Mouse (Mus musculus) hindbrain, postnatal 0 days (tissue): ENCODE data around the gene Ahnak. TPM values are rescaled to one million over a fixed set of nuclear protein-coding genes. Genes with fewer than 3 reads are reported as not detected.

Source experiments
- ATAC-seq: fragments of 200-750 bp; cut with Nextera tagmentation; 2 replicates; pipeline ENCODE4 v1.8.0; 2017; ENCODE audit warnings: mild to moderate bottlenecking, moderate TSS enrichment, moderate library complexity
- DNase-seq: peaks from one replicate; pipeline ENCODE4 v3.0.0-alpha.2; 2015; ENCODE audit warnings: low spot score
- H3K27ac ChIP-seq: fragments of 300-500 bp; sonication (generic); 2 replicates; pipeline ENCODE4 v1.5.1; 2014; ENCODE audit warnings: mild to moderate bottlenecking
- H3K27me3 ChIP-seq: fragments of 300-500 bp; sonication (generic); 2 replicates; pipeline ENCODE4 v1.6.1; 2014; ENCODE audit warnings: low read length, mixed read lengths; ENCODE audit not compliant: insufficient read depth
- H3K36me3 ChIP-seq: fragments of 300-500 bp; sonication (generic); 2 replicates; pipeline ENCODE4 v1.6.1; 2014; ENCODE audit warnings: low read length, mixed read lengths; ENCODE audit not compliant: insufficient read depth
- H3K4me1 ChIP-seq: fragments of 300-500 bp; sonication (generic); 2 replicates; pipeline ENCODE4 v1.6.1; 2014; ENCODE audit warnings: antibody characterized with exemption, low read length, mixed read lengths; ENCODE audit not compliant: insufficient read depth
- H3K4me2 ChIP-seq: fragments of 300-500 bp; sonication (generic); 2 replicates; pipeline ENCODE4 v1.6.1; 2014; ENCODE audit warnings: low read depth, mild to moderate bottlenecking, low read length, moderate library complexity, mixed read lengths
- H3K4me3 ChIP-seq: fragments of 300-500 bp; sonication (generic); 2 replicates; pipeline ENCODE4 v1.5.1; 2014; ENCODE audit warnings: low read length
- H3K9ac ChIP-seq: fragments of 300-500 bp; sonication (generic); replicated peaks from 2 replicates; pipeline ENCODE4 v1.6.1; 2014; ENCODE audit warnings: mild to moderate bottlenecking, low read length, moderate library complexity, mixed read lengths
- H3K9me3 ChIP-seq: fragments of 300-500 bp; sonication (generic); 2 replicates; pipeline ENCODE4 v1.6.1; 2016; ENCODE audit warnings: low read length, mixed read lengths
- CTCF ChIP-seq: IDR thresholded peaks from 2 replicates; pipeline ENCODE4 v1.5.1; 2016; ENCODE audit warnings: antibody characterized with exemption, control low read depth, low read depth
- WGBS: fragments of 180-500 bp; shearing (Covaris S2); extraction: QIAGEN DNeasy Blood & Tissue Kit; methylation state at CpG from one replicate; pipeline ENCODE4 v1.1.7; 2014; 5-methylcytosine and 5-hydroxymethylcytosine counted together
- polyA plus RNA-seq: library from polyadenylated mRNA; unstranded; fragments of >200 nt; fragmentation: Nextera tagmentation; extraction: Ambion mirVana; gene quantifications from 2 replicates; pipeline ENCODE4 v1.2.1, GENCODE M21; 2015
- total RNA-seq: library from RNA; depleted of rRNA; stranded (reverse); fragments of >200 nt; gene quantifications from 2 replicates; pipeline ENCODE4 v1.2.3, GENCODE M21; 2014; rRNA removed

Gene Ahnak
- 11.2 and 11.7 TPM in 2 replicates for total RNA-seq
- 5.7 and 6.1 TPM in 2 replicates for polyA plus RNA-seq

DNA sequence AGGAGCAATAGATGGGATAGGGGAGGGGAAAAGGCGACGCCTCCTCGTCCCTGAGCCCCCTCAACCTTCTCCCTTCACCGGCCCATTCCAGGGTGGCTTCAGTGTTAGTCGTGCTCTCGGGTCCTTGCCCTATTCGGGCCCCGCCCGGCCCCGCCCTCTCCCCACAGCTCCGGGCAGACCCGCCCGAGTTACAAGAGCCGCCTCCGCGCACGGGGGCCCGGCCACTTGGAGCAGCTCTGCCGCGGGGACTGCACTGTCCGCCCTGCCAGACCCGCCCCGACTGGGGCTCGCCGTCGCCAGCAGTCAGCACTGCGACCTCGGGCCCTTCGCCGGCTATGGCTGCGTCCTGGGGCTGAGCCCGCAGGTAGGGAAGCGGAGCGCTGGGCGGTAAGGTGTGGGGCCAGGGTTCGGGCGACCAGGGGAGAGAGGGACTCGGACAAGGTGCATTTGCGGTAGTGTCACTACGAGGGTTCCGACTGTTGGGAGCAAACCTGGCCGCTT is at the start of gene Ahnak:
Ahnak (plus strand) TSS at position 219 of the 501 bp plus-strand sequence.
- Histone ChIP-seq H3K4me3 (peak within 1 kb of the TSS; percentile 50), H3K9me3 (no peaks in the 10 kb centered on the region), H3K27ac (peak within 1 kb of the TSS; percentile 4; the same call in 1 of the 2 replicates), H3K36me3 (no peaks in the 10 kb centered on the region), H3K4me2 (peak within 1 kb of the TSS; percentile 84), H3K4me1 (peaks cover 10% of the 10 kb centered on the region; the same call in 1 of the 2 replicates), H3K9ac (peak within 1 kb of the TSS; percentile 33; the same call in 1 of the 2 replicates), H3K27me3 (peaks cover 14% of the 10 kb centered on the region; the same call in 1 of the 2 replicates)
- ATAC-seq = peak; percentile 13; the same call in 1 of the 2 replicates
- under 1% methylated on average over 41 of the region's 42 CpGs for WGBS
- TF ChIP-seq CTCF = no peak
- DNase-seq = no peak

DNA sequence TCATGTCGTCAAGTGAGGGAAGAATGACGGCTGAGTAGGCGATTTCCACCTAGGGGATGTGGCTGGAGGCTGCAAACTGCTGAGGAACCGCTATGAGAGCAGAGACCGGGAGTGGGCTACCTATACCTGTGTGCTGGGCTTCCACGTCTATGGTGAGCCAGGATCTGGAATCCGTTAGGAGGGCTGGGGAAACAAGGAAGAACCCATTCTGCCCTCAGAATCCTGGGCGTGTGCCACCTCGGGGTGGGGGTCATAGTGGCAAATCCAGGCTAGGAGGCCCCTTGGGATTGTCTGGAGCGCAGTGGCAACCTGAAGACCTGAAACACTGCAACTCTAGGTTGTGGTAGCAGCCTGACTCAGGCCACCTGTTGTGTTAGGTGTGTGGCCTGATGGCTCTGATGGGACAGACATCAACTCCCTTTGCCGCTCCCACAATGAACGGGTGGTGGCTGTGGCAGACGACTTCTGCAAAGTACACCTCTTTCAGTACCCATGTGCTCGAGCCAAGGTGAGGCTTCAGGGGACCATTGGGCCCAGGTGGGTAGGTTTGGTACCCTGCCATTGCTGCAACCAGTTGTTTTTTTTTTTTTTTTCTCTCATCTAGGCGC is 48.5 kb upstream of the Ahnak start:
- H3K36me3 ChIP-seq = peaks cover 8% of the 10 kb centered on the region; the same call in 1 of the 2 replicates
- H3K9me3 ChIP-seq = no peaks in the 10 kb centered on the region
- H3K4me2 ChIP-seq = peak overlapping the region; percentile 60; the same call in 1 of the 2 replicates
- WGBS = 81% methylated on average over 15 of the region's 15 CpGs
- 0 out of 2 replicates have a peak, but pooled peaks cover 11% of the 10 kb centered on the region for H3K4me1 ChIP-seq
- no peak for DNase-seq
- H3K27ac ChIP-seq = no peak overlapping the region
- no peaks in the 10 kb centered on the region for H3K27me3 ChIP-seq
- no peak for ATAC-seq
- TF ChIP-seq CTCF = no peak
- H3K4me3 ChIP-seq = no peak overlapping the region
- H3K9ac ChIP-seq = no peak overlapping the region; the same call in 1 of the 2 replicates

GRCm38 (mm10) chr19:8941136-8941514 is 48.0 kb upstream of the Ahnak start:
- no peak for TF ChIP-seq CTCF
- Histone ChIP-seq H3K9me3 (no peaks in the 10 kb centered on the region), H3K27me3 (no peaks in the 10 kb centered on the region), H3K36me3 (peaks cover 11% of the 10 kb centered on the region; the same call in 1 of the 2 replicates), H3K27ac (peak overlapping the region; percentile 70; the same call in 1 of the 2 replicates), H3K4me1 (0 out of 2 replicates have a peak, but pooled peaks cover 11% of the 10 kb centered on the region), H3K9ac (peak overlapping the region; percentile 94; the same call in 1 of the 2 replicates), H3K4me3 (peak overlapping the region; percentile 62), H3K4me2 (peak overlapping the region; percentile 60)
- WGBS = 37% methylated on average over 10 of the region's 10 CpGs
- DNase-seq (no peak), ATAC-seq (peak; percentile 2)

- under 1% methylated on average over 64 of the region's 64 CpGs for WGBS
- peak within 1 kb of the TSS; percentile 60 for H3K4me2 ChIP-seq
- H3K27me3 ChIP-seq = no peaks in the 10 kb centered on the region
- H3K4me1 ChIP-seq = 0 out of 2 replicates have a peak, but pooled peaks cover 11% of the 10 kb centered on the region
- no peaks in the 10 kb centered on the region for H3K9me3 ChIP-seq
- H3K36me3 ChIP-seq = peaks cover 16% of the 10 kb centered on the region; the same call in 1 of the 2 replicates
- H3K9ac ChIP-seq = peak within 1 kb of the TSS; percentile 94
- no peak; the same call in 1 of the 2 replicates for TF ChIP-seq CTCF
- ATAC-seq = peak; percentile 96
- DNase-seq = peak; percentile 99
- H3K4me3 ChIP-seq = peak within 1 kb of the TSS; percentile 62
- H3K27ac ChIP-seq = peak within 1 kb of the TSS; percentile 97
Observed at GRCm38 (mm10) chr19:8941515-8942217, 47.4 kb upstream of the Ahnak start, which contains the start of gene Mta2. Gene Mta2 (plus strand): TSS chr19:8941875.

DNA sequence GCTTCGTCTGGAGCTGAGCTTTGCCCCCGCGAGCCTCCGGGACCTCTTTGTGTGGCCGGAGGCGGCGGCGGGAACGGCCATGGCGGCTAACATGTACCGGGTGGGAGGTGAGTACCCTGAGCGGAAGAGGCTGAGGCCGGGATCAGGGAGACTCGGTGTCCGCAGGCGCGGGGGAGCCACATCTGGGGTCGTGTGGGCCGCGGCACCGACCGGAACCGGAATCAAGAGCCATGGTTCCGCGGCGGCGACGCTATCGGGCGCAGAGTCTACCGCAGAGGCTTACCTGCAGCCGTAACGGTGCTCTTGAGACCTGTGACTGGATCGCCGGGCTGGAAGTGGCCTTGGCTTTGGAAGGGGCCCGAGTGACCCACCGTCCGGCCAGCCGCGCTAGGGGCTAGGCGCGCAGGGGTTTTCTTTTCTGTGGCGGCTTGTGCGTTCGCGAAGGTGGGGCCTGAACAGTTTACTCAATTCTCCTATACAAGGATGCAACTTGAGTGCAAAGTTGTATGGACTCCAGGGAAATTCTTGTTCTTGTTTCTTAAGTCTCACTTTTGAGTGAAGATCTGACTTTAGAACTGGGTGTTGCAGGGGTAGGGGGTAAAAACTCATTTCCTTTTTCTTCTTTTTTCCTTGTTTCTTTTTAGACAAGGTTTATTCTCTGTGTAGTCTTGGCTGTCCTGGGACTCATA is 46.7 kb upstream of the Ahnak start:
- TF ChIP-seq CTCF = no peak
- WGBS = 0% methylated on average over 46 of the region's 46 CpGs

DNA sequence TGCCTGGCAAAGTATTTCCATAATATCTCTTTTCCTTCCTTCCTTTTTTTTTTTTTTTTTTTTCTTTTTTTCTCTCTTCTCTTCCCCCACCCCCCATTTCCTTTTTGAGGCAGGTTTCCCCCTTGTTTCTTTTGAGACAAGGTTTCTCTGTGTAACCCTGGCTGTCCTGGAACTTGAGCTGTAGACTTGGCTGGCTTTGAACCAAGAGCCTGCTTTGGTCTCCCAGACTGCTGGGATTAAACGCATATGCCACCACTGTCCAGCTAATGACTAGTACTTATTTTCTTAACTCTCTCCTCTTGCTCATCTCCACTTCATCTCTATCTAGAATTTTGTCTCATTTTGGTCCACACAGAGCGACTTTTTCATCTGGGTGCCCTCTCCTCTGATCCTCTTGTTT is 46.0 kb upstream of the Ahnak start:
- ATAC-seq = no peak
- Histone ChIP-seq H3K36me3 (peaks cover 29% of the 10 kb centered on the region), H3K9me3 (no peaks in the 10 kb centered on the region), H3K4me2 (peak overlapping the region; percentile 60), H3K27me3 (no peaks in the 10 kb centered on the region), H3K4me3 (peak overlapping the region; percentile 62), H3K27ac (no peak overlapping the region), H3K9ac (peak overlapping the region; percentile 94), H3K4me1 (0 out of 2 replicates have a peak, but pooled peaks cover 11% of the 10 kb centered on the region)
- TF ChIP-seq CTCF = no peak
- 57% methylated on average over 2 of the region's 2 CpGs for WGBS
- DNase-seq = no peak

More for the DNA sequence above, 46.7 kb upstream of the Ahnak start:
- H3K4me2 ChIP-seq = peak overlapping the region; percentile 60
- peak overlapping the region; percentile 97 for H3K27ac ChIP-seq
- ATAC-seq (peak; percentile 58), DNase-seq (peak; percentile 61)
- no peaks in the 10 kb centered on the region for H3K27me3 ChIP-seq
- no peaks in the 10 kb centered on the region for H3K9me3 ChIP-seq
- peaks cover 23% of the 10 kb centered on the region for H3K36me3 ChIP-seq
- 0 out of 2 replicates have a peak, but pooled peaks cover 11% of the 10 kb centered on the region for H3K4me1 ChIP-seq
- peak overlapping the region; percentile 94 for H3K9ac ChIP-seq
- H3K4me3 ChIP-seq = peak overlapping the region; percentile 62
